Mouse (Mus musculus): Measurements from ENCODE around the gene Tmem165. TPM values are rescaled to one million over a fixed set of nuclear protein-coding genes. Genes with fewer than 3 reads are reported as not detected.

The Tmem165 gene
- polyA plus RNA-seq (2017; shearing (Covaris generic)) = 5.7 TPM

GRCm38 (mm10) chr5:76183750-76184261, at the start of gene Tmem165:
Gene Tmem165 (plus strand): TSS chr5:76183880.

DNA sequence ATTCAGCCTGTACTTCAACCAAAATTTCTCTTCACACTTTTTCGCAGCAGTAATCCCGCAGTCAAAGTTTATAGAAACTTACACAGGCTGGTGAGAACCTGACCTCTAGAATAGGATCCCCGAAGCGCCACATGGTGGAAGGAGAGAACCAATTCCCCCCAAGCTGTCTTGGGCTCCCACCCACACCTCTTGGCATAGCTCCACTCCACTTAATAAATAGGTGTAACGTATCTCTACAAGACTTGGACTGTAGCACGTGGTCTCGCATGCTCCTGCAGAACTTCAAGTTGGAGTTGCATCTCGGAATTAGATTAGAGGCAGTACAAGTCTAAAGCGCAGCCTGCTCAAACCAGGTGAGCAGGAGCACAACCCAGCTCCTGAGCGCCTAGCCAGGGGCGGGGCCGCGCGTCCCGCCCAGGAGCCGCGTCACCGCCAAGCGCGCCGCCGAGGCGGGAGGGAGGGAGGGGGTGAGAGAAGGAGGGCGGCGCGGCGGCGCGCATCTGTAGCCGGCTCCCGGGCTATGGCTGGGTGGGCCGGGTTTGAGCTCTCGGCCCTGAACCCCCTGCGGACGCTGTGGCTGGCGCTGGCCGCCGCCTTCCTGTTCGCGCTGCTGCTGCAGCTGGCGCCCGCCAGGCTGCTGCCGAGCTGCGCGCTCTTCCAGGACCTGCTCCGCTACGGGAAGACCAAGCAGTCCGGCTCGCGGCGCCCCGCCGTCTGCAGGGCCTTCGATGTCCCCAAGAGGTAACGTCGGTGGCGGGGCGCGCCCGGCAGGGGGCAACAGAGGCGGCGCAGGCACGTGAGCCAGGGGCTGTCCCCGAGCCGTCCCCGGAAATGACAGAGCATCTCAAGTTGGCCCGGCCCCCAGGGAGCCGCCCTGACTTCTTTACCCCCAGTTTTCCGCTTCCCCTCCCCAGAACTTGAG, 43.6 kb upstream of the Tmem165 start, which contains the start of gene Srd5a3:
Srd5a3 (plus strand) TSS at position 464 of the 922 bp plus-strand sequence.

Other genes starting within 250 kb of the Tmem165 start
- gene Kdr, start 205.4 kb upstream of the Tmem165 start, polyA plus RNA-seq (2017; shearing (Covaris generic)) = not detected
- 34.7 TPM for gene Srd5a3, start 43.6 kb upstream of the Tmem165 start, polyA plus RNA-seq (2017; shearing (Covaris generic))
- gene Clock, start 120.9 kb downstream of the Tmem165 start, polyA plus RNA-seq (2017; shearing (Covaris generic)) = 18.1 TPM
- not detected for gene Pdcl2, start 147.3 kb downstream of the Tmem165 start, polyA plus RNA-seq (2017; shearing (Covaris generic))
- not detected for gene Nmu, start 179.9 kb downstream of the Tmem165 start, polyA plus RNA-seq (2017; shearing (Covaris generic))

All from activated CD4-positive, CD25-positive, alpha-beta regulatory T cell, adult 9 weeks (primary cell).